Mouse (Mus musculus): ENCODE results near the gene Mafk. TPM values are rescaled to one million over a fixed set of nuclear protein-coding genes. Genes with fewer than 3 reads are reported as not detected.
A peak's percentile ranks its signal among the peaks of the same experiment; 100 is the strongest.
"Not testable (repeated sequence)": the region's sequence is repeated elsewhere in the genome, so short reads cannot be mapped to it uniquely, and the experiment has no call there.

Mafk gene
- total and polyA plus RNA-seq, 3 experiments: 16.4 to 24.1 (median 23.6) TPM

- no peak for TF ChIP-seq CHD1 (IDR thresholded peaks at IDR 0.05; ENCODE audit: low read depth, low read length)
These were observed at the start of gene Mafk (continued) for GRCm38 (mm10) chr5:139791227-139792158.

- H3K4me3 ChIP-seq (replicated peaks in 1 of 3; ENCODE audit: low read depth in 2 of 3, low read length in 2 of 3, poor library complexity in 1 of 3); H3K27ac ChIP-seq (ENCODE audit: insufficient read depth, low read depth); in situ Hi-C loops (cut with MboI; ENCODE audit: low pct_ligation_motif_present, low pct_unique_long_range_greater_than_20kb, low sequenced_read_pairs): not testable (repeated sequence)
These were observed 48.7 kb upstream of the Mafk start for GRCm38 (mm10) chr5:139742640-139743039.

GRCm38 (mm10) chr5:139745771-139746170, 45.5 kb upstream of the Mafk start:
- peaks cover 13 to 22% of the 10 kb centered on the region in 2 experiments for H3K36me3 ChIP-seq (replicated peaks in 1 of 2; ENCODE audit: control insufficient read depth in 1 of 2, insufficient read depth in 1 of 2, low read length in 1 of 2)
- in situ Hi-C loops (cut with MboI; ENCODE audit: low pct_ligation_motif_present, low pct_unique_long_range_greater_than_20kb, low sequenced_read_pairs): loop anchor here (5.0 kb wide), 1 partner anchor 33 kb away; no protein-coding TSS in a partner anchor

More at GRCm38 (mm10) chr5:139742640-139743039, 48.7 kb upstream of the Mafk start:
- dilution Hi-C loops (cut with MboI; ENCODE audit: extremely low pct_ligation_motif_present, extremely low pct_unique_long_range_greater_than_20kb, low sequenced_read_pairs); H3K36me3 ChIP-seq (replicated peaks in 1 of 2; ENCODE audit: control insufficient read depth in 1 of 2, insufficient read depth in 1 of 2, low read length in 1 of 2); DNase-seq (ENCODE audit: extremely low read depth); H3K4me2 ChIP-seq (ENCODE audit: insufficient read depth, low read depth, poor library complexity, severe bottlenecking); H3K79me2 ChIP-seq (replicated peaks; ENCODE audit: control insufficient read depth, extremely low read depth, insufficient read depth, poor library complexity, severe bottlenecking); H3K27me3 ChIP-seq (replicated peaks); H3K9ac ChIP-seq (ENCODE audit: insufficient read depth, low read depth); H3K9me3 ChIP-seq (replicated peaks; ENCODE audit: low read length): not testable (repeated sequence)
- H3K4me1 ChIP-seq (ENCODE audit: control insufficient read depth in 1 of 2, insufficient read depth in 2 of 2): peaks cover 5 to 24% of the 10 kb centered on the region in 2 experiments

GRCm38 (mm10) chr5:139749413-139750125, 41.7 kb upstream of the Mafk start:
- Histone ChIP-seq H3K4me2 (ENCODE audit: insufficient read depth, low read depth, poor library complexity, severe bottlenecking) (no peak overlapping the region), H3K27me3 (replicated peaks) (no peaks in the 10 kb centered on the region), H3K9me3 (replicated peaks; ENCODE audit: low read length) (no peaks in the 10 kb centered on the region), H3K36me3 (replicated peaks in 1 of 2; ENCODE audit: control insufficient read depth in 1 of 2, insufficient read depth in 1 of 2, low read length in 1 of 2) (peaks cover 50 to 60% of the 10 kb centered on the region in 2 experiments), H3K79me2 (replicated peaks; ENCODE audit: control insufficient read depth, extremely low read depth, insufficient read depth, poor library complexity, severe bottlenecking) (no peaks in the 10 kb centered on the region), H3K4me1 (ENCODE audit: control insufficient read depth in 1 of 2, insufficient read depth in 2 of 2) (peaks cover 0 to 9% of the 10 kb centered on the region in 2 experiments; a peak in 3 of 4 replicates), H3K27ac (ENCODE audit: insufficient read depth, low read depth) (no peak overlapping the region), H3K4me3 (replicated peaks in 1 of 3; ENCODE audit: low read depth in 2 of 3, low read length in 2 of 3, poor library complexity in 1 of 3) (no peak overlapping the region), H3K9ac (ENCODE audit: insufficient read depth, low read depth) (no peak overlapping the region)
- DNase-seq (ENCODE audit: extremely low read depth): no peak
- dilution Hi-C loops (cut with MboI; ENCODE audit: extremely low pct_ligation_motif_present, extremely low pct_unique_long_range_greater_than_20kb, low sequenced_read_pairs): no loop called here
- in situ Hi-C loops (cut with MboI; ENCODE audit: low pct_ligation_motif_present, low pct_unique_long_range_greater_than_20kb, low sequenced_read_pairs): loop anchor here (5.0 kb wide), 1 partner anchor 37 kb away; no protein-coding TSS in a partner anchor
- no peak for TF ChIP-seq HCFC1 (IDR thresholded peaks at IDR 0.05; ENCODE audit: low read depth, low read length)
- TF ChIP-seq ZC3H11A (IDR thresholded peaks at IDR 0.05; ENCODE audit: low read depth, low read length): no peak
- no peak for TF ChIP-seq MAX (IDR thresholded peaks at IDR 0.05; ENCODE audit: low read length)
- TF ChIP-seq ZNF384 (IDR thresholded peaks at IDR 0.05; ENCODE audit: low read depth, low read length): no peak
- no peak for TF ChIP-seq SMC3 (IDR thresholded peaks at IDR 0.05; ENCODE audit: low read depth, low read length)
- no peak for TF ChIP-seq TCF12 (IDR thresholded peaks at IDR 0.05; ENCODE audit: low read depth, low read length)
- no peak for TF ChIP-seq MAFK (IDR thresholded peaks at IDR 0.05; ENCODE audit: insufficient replicate concordance, low read length)
- TF ChIP-seq JUND (conservative IDR thresholded peaks at IDR 0.05; ENCODE audit: low read depth, low read length): no peak
- no peak for TF ChIP-seq POLR2AphosphoS2 (IDR thresholded peaks at IDR 0.05; ENCODE audit: low read depth, low read length)
- TF ChIP-seq CHD2 (IDR thresholded peaks at IDR 0.05; ENCODE audit: low read length): no peak
- no peak for TF ChIP-seq BHLHE40 (IDR thresholded peaks at IDR 0.05; ENCODE audit: low read depth, low read length)
- no peak for TF ChIP-seq ETS1 (conservative IDR thresholded peaks at IDR 0.05; ENCODE audit: low read depth, low read length)
- TF ChIP-seq POLR2A (IDR thresholded peaks at IDR 0.05; ENCODE audit: low read depth, low read length): no peak
- TF ChIP-seq CHD1 (IDR thresholded peaks at IDR 0.05; ENCODE audit: low read depth, low read length): no peak
- no peak for TF ChIP-seq E2F4 (IDR thresholded peaks at IDR 0.05; ENCODE audit: insufficient replicate concordance, low read depth, low read length)
- no peak for TF ChIP-seq PAX5 (IDR thresholded peaks at IDR 0.05; ENCODE audit: low read length)

More at GRCm38 (mm10) chr5:139745771-139746170, 45.5 kb upstream of the Mafk start:
- Histone ChIP-seq H3K9me3 (replicated peaks; ENCODE audit: low read length) (no peaks in the 10 kb centered on the region), H3K79me2 (replicated peaks; ENCODE audit: control insufficient read depth, extremely low read depth, insufficient read depth, poor library complexity, severe bottlenecking) (no peaks in the 10 kb centered on the region), H3K27me3 (replicated peaks) (no peaks in the 10 kb centered on the region), H3K4me2 (ENCODE audit: insufficient read depth, low read depth, poor library complexity, severe bottlenecking) (no peak overlapping the region), H3K9ac (ENCODE audit: insufficient read depth, low read depth) (no peak overlapping the region), H3K27ac (ENCODE audit: insufficient read depth, low read depth) (no peak overlapping the region), H3K4me3 (replicated peaks in 1 of 3; ENCODE audit: low read depth in 2 of 3, low read length in 2 of 3, poor library complexity in 1 of 3) (no peak overlapping the region), H3K4me1 (ENCODE audit: control insufficient read depth in 1 of 2, insufficient read depth in 2 of 2) (peaks cover 0 to 14% of the 10 kb centered on the region in 2 experiments; a peak in 3 of 4 replicates)
- peak; percentile 77 for DNase-seq (ENCODE audit: extremely low read depth)
- no peak for TF ChIP-seq CHD2 (IDR thresholded peaks at IDR 0.05; ENCODE audit: low read length)
- peak; percentile 81 for TF ChIP-seq ZC3H11A (IDR thresholded peaks at IDR 0.05; ENCODE audit: low read depth, low read length)
- TF ChIP-seq MYC (IDR thresholded peaks at IDR 0.05; ENCODE audit: low read depth, low read length): peak; percentile 37; the same call in 1 of the 2 replicates
- TF ChIP-seq CTCF (conservative IDR thresholded peaks at IDR 0.05 in 1 of 2, IDR thresholded peaks at IDR 0.05 in 1 of 2; ENCODE audit: low read depth in 2 of 2, low read length in 2 of 2): peak; percentile 51 to 93; a peak in 3 of 4 replicates
- TF ChIP-seq NRF1 (IDR thresholded peaks at IDR 0.05; ENCODE audit: low read depth, low read length): 0 out of 2 replicates have a peak, but pooled peaks have one; percentile 24
- peak; percentile 93 for TF ChIP-seq RAD21 (IDR thresholded peaks at IDR 0.05; ENCODE audit: low read depth, low read length)
- no peak for TF ChIP-seq USF1 (IDR thresholded peaks at IDR 0.05; ENCODE audit: low read depth, low read length)
- TF ChIP-seq POLR2A (IDR thresholded peaks at IDR 0.05; ENCODE audit: low read depth, low read length): no peak
- peak; percentile 94 for TF ChIP-seq SMC3 (IDR thresholded peaks at IDR 0.05; ENCODE audit: low read depth, low read length)
- 0 out of 2 replicates have a peak, but pooled peaks have one; percentile 18 for TF ChIP-seq MEF2A (IDR thresholded peaks at IDR 0.05; ENCODE audit: borderline replicate concordance, low read depth, low read length)
- dilution Hi-C loops (cut with MboI; ENCODE audit: extremely low pct_ligation_motif_present, extremely low pct_unique_long_range_greater_than_20kb, low sequenced_read_pairs): no loop called here
